Mouse (Mus musculus) cerebellum, adult 9-11 months (tissue): Measurements from ENCODE around the gene Adamts20.
"Not testable (repeated sequence)": the region's sequence is repeated elsewhere in the genome, so short reads cannot be mapped to it uniquely, and the experiment has no call there.

Experiments used
- DNase-seq: peaks from one replicate; pipeline ENCODE4 v3.0.0; 2022

Adamts20 gene

DNA sequence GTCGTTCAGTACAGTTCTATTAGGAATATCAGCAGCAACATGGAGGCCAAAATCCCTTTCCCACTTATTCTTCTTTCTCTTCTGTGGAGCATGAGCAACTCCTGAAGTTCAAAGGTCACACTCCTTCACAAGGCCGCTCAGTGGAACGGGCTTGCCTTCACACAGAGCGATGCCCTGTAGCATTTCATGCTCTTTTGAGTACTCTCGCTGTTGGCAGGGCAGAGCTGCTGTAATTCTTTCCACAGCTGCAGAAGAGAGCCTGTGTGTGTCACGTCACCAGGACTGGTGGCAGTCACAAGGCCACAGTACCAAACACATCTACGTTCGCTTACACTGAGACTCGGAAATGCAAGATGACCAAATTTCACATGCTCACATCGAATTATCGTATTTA lies 21.2 kb downstream of the Adamts20 start:
- no peak for DNase-seq

DNA sequence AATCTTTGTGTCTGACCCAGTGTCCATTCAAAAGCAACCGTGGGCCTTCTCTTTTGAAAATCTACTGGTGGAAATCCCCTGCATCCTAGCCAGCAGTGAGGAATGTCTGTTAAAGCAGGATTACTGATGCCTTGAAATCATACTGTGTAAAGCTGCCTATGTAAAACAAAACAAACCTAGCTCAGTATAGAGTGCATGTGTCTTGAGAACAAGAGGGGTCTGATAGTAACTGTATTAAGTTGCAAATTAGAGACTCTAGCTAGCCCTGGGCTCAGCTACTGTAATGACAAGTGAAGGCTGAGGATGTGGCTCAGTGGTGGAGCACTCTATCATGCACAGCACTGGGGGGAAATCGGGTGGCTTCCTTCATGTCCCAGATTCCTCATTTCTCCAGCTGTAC lies 22.2 kb downstream of the Adamts20 start:
- no peak for DNase-seq

DNA sequence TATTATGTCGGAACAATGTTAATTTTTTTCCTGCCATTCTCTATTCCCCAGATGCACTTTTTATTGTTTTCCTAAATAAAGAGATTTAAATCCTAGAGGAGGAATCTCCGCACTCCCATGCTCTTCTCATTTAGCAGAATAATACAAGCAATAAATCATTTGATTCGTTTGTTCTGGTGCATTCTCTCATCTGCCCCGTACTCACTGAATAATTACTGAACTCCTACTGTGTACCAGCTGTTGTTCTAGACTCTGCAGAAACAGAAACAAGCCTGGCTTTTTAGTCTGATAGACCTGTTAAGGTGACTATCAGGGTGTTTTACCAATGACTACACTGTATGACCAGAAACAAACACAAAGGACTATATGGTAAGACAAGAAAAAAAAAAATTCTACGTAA lies 29.7 kb downstream of the Adamts20 start:
- DNase-seq, result no peak

DNA sequence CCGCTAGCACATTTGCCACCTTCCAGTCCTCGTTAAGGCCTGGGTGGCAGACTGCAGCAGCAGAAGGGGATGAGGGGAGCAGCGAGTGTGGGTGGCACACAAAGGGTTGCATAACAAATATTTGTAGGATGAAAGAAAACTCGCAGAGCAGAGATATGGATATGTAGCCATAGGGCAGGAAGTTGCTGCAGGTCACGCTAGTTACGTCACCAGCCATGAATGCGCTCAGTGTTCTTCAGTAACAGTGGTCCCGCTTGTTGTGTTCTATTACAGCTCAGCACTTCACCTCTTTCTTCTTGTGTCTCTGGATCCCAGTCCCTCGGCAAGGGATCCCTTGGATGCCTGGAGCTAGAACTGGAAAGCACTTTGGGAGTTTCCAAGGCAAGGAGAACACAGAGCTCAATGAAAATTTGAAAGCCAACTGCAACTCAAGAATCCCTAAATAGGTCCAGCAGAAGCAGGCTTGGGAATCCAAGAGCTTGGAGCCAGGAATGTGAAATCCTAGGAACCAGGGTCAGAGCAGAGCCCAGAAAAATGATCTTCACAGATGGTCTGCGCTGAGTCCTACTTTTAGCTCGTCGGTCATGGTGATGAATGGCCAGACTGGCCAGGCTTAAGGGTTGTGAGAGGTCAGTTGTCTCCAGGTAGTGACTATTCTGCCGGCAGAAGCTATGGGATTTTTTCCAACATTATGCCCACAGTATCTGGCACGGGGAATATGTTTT lies 34.4 kb downstream of the Adamts20 start:
- DNase-seq, result peak; percentile 10

DNA sequence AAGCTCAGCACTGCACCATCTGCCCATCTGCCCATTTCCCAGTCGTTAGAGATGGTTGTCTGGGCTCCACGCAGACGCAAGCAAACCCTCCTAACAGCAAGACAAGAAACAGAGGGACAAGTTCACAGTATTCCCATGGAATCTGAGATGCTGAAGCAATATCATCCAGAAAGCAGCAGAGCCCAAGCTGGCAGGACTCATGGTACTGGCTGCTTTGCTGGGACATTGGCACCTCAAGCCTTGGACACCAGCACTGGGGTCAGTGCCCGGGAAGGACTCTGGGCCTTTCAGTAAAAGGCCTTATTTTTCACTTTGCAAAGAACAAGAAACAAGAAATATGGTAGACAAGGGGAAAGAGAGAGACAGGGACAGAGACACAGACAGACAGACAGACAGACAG lies 36.5 kb downstream of the Adamts20 start:
- peak; percentile 7 for DNase-seq

DNA sequence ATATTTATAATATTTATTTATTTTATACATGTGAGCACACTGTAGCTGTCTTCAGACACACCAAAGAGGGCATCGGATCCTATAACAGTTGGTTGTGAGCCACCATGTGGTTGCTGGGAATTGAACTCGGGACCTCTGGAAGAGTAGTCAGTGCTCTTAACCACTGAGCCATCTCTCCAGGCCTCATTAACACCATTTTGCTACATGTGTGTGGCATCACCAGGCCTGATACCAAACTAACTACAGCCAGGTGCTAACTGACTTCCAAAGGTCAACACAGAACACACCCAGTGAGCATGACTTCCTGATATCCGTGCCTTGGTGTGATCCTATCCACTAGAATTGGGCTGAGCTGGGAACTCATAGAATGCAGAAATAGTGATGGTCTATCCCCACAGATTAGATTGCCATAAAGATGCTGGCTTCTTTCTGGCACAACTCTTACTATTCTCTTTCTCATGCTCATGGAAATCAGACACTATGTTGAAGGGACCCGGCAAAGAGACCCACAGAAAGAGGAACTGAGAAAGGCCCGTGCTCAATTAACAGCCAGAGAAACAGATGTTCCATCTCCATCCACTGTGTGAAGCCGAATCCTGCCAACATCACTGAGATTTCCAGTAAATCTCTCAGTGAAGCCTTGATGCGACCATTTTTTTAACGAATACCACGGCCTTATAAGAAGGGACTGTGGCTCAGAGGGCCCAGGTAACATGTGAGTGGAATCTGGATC lies 37.6 kb downstream of the Adamts20 start:
- DNase-seq, result no peak

DNA sequence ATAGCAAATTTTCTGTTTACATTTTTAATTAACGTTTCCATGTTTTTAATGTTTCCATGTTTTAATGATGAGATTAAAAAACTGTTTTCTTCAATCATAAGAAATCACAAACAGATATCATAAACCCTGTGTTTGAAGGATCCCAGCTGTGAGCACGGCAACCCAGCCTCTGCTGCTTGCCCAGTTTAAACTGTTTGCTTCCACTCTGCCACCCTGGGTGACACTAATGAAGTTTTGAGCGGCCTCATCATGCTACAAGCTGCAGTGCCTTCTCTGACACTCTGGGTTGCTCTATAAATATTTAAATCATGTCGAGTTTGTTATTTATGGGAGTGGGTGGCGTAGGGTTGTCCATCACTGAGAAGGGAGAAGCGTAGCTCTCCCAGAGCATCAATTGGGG lies 44.7 kb downstream of the Adamts20 start:
- DNase-seq, result no peak

DNA sequence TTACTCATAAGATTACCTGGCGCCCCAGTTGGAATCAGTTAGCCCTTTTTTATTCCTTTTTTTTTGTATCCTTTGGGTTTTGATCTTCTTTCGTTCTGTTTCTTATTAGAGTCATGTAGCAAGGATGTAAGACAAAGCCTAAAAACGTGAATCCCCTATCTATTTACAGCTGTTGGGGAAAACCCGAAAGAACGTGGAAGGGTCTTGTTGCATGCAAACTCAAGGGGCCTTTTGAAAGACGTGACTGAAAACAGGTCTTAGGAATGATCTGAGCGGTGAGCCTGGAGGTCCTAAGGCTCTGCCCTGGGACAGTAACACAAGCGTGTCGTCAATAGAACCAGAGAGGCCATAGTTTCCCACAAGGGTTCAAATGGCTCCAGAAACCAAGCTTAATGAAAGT lies 46.1 kb downstream of the Adamts20 start:
- DNase-seq, result no peak

DNA sequence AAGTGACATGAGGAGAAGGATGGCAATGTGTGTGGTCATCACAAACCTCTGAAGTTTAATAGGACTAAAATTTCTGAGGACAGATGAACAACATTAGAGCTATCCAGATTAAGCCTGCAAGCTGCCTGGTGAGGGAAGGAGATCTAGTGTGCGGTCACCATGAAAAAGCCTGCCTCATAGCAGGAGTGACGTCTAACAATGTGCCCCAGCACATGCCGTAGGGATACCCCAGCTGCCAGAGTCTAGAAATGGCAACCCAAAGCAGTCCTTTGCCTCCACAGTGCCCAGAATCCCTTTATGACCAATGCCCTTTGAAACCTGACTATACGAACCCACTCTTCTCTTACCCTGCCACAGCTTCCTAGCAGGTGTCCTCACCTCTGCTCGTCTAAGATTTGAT lies 46.8 kb downstream of the Adamts20 start:
- DNase-seq, result no peak

DNA sequence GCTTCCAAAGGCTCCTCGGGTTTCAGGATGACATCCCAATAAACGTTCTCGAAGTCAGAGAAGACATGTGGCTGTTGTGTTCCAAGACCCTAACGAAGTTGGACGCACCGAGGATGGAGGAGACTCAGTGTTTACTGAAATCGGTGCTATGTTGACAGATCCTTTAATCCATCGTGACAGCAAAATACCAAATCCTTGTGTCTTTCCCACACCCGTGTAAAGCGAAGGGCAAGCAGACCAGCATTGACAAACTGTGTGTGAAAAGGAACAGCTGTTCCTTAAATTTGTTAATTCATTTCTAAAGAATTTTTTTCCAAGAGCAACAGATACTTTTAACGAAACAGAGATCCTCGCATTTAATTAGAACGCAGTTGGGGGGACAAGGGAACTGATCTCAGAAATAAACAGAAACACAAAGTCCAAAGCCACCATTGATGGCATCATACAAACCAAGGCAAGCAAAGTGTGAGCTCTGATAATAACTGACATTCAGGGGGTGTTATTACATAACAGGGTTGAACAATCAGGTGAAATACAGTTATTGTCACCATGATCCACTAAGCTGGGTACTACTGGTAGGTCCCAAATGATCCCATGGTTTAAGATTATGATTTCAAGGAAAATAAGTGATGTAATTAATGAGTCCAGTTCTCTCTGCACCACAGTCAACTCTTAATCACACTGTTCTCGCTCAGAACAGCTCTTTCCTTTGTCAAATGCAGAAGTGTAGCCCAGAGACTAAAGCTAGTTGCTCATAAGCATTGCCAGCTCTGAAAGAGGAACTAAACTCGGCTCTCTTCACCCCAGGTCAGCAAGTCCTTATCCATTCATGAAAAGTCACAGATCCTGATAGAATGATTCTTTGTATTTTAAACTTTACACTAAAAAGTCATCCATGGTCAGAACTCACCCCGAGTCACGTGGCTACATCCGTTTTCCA lies 47.7 kb downstream of the Adamts20 start:
- no peak for DNase-seq

DNA sequence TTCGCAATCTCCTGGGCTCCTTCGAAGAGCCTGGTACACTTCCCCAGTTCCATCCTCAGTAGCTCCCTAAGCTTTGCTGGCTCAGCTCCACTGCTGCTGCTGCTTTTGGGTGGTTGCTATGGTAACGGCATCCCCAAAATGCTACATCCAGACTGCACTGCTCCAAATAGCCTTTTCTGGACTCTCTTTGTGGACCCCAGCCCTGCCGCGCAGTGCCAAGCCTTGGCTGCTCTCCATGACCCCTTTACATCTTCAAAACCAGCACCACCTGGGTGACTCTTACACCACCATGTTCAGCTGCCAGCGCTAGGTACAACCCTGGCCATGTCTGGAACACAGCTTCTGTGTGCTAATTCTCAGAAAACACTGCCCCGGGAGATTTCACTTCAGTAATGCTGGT lies 55.4 kb downstream of the Adamts20 start:
- DNase-seq, result no peak

DNA sequence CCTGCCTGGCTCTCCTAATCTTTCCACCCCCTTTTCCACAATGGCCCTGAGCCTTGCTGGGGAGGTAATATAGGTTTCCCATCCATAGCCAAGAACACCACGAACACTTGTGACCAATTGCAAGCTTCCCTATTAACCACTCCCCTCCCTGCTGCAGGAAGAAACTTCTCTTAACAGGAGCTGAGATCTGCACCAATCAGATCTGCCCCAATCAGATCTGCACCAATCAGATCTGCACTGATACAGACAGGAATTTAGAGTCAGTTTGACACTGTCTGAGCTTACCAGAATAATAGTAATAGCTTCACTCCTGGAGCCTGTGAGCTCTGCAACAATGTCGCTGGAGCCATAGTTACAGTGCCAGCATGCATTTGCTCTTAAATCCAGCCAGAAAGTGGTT lies 58.9 kb downstream of the Adamts20 start:
- DNase-seq, result no peak

DNA sequence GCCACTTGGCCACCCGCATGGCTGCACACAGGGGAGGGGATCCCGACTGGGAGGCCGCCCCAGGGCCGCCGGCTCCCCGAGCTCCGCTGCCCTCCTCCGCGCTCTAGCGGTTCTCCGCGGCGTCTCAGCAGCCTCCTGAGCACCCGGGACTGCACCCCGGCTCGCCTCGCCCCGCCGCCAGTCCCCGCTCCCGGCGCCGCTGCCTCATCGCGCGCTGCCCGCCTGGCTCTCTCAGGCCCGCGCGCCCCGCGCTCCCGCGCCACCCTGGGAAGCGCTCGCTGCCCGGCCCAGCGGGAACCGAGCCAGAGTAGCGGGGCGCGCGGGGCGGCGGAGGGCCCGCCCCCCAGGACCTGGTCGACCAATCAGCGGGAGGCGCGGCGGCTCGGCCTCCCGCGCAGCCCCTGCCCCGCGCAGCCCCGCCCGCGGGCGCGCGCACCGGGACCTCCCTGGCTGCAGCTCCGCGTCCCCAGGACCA lies 61.1 kb downstream of the Adamts20 start:
- peak; percentile 43 for DNase-seq

DNA sequence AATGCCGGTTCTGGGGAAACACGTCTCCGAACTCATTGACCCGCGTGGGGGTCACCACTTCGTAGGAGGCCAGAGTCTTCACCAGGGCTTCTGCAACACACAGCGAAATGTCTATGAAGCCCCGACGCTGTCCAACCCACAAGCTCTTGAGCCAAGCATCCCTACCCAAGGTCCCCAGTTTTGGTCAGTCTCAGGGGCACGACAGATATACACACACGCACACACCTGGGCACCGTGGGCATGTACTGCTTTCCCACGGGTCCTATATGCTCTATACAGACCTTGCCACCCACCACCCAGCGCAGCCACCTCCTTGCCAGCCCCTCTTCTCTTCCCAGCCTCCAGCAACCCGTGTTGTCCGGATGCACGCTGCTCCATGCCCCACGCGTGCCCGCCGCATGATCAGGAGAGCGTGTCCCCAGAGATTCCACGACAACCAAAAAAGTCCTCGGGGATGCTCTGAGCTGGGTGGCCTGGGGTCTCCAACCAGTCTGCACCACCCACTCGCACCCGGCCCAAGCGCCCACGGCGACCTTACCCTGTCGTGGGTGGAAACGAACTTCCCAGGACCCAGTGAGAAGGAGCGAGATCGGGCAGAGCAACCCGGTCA lies 61.7 kb downstream of the Adamts20 start:
- no peak for DNase-seq

DNA sequence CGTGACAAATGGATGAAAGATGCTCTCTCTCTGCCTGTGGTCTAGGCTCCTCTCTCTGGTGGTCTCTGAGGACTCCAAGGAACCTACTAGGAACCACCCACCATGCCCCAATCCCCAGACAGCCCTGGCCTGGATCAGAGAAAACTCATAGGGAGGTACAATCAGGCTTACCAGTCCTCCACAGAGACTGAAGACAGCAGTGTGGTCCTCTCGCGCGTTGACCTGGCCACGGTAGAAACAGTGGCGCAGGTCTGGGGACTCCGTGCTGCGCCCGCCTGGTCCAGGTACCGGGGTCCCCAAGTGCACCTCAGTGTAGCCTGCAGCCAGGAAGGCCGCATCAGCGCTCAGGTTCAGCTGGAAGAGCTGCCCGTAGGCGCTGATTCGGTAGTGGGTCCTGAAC lies 62.2 kb downstream of the Adamts20 start:
- DNase-seq, result no peak

DNA sequence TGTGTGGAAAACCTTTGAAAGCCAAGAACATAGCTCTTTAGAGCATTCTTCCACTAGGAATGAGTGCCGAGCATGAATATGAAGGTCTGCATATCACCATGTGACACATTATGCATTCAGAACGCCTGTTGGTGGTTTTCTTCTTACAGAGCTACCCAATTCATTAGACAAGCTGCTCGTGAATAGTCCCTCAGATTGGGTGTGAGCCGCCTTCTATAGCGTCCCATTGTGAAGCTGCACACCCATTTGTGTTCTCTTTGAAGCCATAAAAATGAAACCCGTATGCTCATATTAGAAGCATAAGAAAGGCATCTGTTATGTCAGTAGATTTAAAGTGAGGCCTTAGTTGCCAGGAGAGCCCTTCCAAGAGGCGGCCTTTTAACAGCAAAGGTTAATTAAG lies 72.5 kb downstream of the Adamts20 start:
- no peak for DNase-seq

DNA sequence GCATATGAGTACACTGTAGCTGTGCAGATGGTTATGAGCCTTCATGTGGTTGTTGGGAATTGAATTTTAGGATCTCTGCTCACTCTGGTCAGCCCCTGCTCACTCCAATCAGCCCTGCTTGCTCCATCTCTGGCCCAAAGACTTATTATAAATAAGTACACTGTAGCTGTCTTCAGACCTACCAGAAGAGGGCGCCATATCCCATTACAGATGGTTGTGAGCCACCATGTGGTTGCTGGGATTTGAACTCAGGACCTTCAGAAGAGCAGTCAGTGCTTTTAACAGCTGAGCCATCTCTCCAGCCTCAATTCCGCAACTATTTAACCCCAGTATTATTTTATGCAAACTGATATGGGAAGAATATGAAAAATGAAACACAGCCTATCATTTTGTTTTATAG lies 75.1 kb downstream of the Adamts20 start:
- not testable (repeated sequence) for DNase-seq

DNA sequence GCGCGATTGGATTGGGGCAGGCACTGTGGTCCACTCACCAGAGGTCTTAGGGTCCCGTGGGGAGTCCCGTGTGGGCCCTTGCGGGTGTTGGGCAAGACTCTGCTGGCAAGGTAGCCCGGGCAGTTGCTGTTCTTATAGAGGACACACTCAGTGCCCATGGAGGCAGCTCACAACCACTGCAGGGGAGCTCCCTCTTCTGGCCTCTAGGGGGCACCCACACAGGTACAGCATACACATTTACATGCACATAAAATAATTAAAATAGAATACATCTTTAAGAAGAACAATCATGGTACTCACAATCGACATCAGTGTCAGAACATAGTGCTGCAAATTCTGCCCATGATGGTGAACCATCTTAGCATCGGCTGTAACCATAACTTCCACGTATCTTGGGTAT lies 85.8 kb downstream of the Adamts20 start:
- DNase-seq, result no peak

DNA sequence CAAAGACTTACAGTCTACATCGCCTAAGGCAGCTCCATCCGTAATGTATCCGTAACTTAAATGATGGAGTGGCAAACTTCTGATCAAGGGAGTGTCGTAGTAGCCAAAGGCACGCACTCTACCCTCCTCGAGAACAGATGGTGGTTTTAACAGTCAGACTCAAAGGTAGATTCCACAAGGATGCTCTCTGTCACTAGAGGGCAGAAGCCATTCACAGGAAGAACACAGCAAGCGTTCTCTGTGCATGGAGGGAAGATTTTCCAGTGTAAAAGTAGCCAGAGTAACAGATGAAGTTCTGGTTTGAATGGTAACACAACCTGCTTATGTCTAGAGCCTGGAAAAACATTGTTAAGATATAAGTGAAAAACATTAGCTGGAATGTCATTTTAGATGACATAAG lies 92.7 kb downstream of the Adamts20 start:
- DNase-seq, result no peak

DNA sequence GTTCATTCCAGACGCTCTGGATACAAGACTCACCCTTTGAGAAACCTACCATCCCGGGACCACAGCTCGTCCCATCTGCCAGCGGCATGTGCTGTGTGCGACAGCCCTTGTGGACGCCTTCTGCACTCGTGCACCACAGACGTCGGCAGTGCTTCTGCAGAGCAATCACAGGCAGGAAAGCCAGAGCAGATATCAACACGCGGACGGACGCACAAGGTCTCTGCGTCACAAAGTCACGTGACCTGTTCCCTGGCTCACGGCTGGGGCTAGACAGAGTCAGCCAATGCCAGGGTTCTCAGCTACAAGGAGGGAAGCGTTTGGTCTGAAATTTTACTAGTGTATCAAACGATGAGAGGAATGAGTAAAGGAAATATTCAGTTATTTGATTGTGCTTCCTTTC lies 116.2 kb downstream of the Adamts20 start:
- DNase-seq, result no peak

DNA sequence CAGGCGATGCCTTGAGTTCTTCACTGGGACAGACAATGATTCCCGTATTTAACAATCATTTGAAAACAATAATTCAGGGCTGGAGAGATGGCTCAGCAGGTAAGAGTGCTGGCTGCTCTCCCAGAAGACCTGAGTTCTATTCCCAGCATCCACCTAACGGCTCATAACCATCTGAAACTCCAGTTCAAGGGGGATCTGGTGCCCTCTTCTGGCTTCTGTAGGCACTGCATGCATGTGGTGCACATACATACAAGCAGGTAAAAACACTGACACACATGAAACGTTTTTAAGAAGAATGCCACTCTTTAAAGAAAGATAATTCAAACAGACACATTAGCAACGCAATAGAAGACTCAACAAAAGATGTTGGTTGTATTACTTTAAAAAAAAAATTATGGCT lies 120.9 kb downstream of the Adamts20 start:
- no peak for DNase-seq

DNA sequence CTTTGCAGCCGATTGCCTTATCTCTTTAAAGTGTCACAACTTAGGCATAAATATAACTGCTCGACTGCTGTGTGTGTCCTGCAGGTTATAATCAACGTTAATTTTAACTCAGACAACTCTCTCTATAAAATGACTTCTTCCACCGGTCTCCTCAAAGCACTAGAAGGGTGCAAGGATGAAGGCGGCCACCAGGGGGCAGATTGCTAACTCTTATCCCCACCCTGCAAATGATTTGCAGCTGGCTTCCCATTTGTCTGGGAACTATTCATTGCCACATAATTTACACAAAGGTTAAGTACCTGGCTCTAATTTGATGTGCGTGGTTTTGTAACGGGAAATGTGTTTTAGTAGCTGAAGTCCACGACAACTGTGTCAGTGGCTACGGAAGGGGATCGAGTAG lies 122.9 kb downstream of the Adamts20 start:
- DNase-seq, result peak; percentile 12

DNA sequence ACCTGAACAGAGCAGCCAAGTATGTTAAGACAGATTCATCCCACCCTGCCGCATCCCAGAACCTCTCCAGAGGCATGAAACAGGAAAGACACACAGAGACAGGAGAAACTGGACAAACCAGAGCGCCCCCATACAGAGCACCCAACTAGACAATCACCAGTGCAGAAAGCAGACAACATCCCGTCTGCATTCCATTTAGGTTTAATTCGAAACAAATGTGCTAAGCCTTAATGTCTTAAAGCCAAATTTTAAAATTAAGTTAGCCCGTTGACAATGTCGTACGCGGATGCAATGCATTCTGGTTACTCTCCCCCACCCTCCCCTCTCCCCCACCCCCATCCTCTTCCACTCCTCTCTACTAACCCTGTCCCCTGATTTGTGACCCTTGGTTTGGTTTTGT lies 126.2 kb downstream of the Adamts20 start:
- no peak for DNase-seq
